Mouse (Mus musculus): ENCODE results near the gene Jam3.

Jam3 gene

DNA sequence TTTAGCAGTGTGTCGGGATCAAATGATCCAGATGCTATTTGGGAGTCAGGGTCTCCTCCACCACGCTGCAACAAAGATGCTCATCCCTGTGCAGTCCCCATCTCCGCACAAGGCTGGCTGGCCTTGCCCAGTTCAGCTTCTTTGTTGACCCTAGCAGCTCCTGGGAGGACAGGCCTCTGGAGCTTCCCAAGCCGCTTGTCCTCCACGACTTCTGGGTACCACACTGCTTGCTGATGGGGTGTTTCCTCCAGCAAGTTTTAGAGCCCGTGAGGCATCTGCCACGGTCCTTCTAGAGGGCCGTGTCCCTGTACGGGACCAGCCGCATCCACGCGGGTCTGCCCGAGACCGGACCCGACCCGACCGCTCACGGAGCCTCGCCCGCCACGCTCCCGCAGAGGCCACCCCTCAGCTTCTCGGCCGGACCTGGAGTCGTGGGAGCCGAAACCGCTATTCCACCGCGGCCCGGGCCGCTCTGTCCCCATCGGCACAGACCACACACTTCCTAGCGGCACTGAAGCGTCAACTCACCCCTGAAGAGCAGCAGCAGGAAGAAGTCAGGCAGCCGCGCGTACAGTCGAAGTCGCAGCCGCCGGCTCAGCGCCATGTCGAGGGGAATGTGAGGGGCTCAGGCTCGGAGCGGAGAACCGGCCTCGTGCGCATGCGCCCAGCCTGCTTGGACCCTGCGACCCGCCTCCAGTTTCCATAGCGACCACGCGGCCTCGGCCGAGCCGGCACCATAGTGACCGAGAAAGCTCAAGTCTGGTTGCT lies at the start of gene Jam3:
Gene Jam3, minus strand, starts transcription at position 659 of the 768 bp plus-strand sequence.
- no peak for DNase-seq (ENCODE audit: low read depth, low spot score)

DNA sequence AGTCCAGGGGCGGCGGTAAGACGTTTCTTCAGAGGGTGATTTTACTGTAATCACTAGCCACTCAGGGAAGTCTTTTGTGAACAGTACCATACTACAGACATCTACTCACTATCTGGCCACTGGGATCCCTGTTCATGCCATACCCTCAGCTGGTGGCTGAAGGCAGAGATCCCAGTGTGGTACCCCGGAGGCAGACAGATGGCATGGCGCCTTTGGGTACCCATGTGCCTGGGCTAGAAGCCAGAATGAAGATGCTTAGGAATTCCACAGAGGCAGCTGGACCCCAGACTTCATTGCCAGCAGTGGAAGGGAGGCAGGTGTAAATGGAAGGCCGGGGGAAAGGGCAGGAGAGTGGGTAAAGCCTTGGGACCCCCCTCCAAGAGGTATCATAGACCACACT lies 49.0 kb upstream of the Jam3 start:
- no peak for DNase-seq (ENCODE audit: low read depth, low spot score)

DNA sequence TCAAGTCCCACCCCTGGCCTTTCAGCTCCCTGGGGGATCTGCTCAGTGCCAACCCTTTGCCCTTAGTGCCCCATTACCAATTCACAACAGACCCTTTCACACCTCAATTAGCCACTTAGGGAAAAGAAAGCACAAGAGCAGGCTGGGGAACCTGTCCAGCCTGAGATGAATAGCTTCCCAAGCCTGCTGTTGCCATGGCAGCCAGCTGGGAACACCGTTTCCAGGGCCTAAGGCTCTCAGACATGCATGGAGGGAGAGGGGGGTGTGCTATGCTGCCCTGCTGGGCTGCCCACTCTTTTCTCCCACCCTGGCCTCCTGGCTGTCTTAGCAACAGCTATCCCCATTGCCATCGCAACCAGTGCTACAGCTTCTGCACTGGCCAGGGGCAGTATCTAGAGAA lies 47.9 kb upstream of the Jam3 start:
- DNase-seq (ENCODE audit: low read depth, low spot score) = no peak

DNA sequence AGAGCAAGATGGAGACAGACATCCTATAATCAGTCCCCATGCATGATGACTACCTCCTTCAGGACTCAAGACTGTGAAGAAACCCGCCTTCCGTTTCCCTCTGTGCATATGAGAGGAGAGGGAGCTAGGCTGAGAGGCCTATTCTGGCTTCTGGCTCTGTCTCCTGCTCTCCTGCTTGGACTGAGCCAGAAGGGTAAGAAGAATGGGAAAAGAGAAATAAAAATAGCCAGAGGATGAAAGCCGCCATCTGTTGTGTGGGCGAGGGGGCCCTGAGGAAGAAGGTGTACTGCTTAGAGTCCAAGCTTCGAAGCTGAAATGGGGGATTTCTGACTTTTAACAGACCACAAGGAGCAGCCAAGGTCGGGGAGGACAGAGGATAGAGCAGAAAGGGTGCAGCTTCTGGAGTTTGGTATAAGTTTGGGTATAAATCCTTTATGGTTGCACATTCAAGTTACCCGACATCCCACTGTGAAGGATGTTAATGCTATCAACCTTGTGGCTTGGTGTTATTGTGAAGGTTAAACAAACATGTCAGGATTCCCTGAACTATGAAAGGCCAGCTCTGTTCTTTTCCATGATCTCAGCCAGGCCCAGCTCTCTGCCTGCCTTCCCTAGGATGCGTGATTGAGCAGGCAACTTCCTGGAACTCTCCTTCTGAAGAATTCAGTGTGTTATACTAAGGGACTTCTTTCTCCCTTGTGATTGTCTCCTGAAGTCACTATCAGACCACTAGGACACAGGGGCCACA lies 46.4 kb upstream of the Jam3 start:
- DNase-seq (ENCODE audit: low read depth, low spot score) = no peak

DNA sequence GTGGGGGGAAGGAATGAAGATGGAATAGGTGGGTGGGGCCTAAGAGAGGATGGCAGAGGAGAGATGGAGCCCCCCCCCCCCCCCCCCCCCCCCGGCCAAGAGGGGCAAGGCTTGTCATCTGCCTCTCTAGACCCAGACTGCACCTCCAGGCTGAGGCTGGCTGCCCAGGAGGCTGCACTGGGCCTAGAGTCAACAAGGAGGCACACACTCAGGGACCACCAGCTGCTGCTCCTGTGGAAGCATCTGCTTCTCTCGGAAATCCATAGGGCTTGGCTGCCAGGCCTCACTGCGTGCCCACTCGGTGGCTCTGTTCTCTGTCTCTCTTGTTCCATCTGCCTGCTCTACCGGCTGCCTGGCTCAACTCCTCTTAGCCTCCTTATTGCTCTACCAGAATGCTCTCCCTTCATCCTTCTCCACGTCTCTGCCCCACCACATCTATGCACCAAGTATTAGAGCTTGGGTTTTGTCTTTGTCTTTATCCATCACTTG lies 38.4 kb upstream of the Jam3 start:
- DNase-seq (ENCODE audit: low read depth, low spot score) = no peak

DNA sequence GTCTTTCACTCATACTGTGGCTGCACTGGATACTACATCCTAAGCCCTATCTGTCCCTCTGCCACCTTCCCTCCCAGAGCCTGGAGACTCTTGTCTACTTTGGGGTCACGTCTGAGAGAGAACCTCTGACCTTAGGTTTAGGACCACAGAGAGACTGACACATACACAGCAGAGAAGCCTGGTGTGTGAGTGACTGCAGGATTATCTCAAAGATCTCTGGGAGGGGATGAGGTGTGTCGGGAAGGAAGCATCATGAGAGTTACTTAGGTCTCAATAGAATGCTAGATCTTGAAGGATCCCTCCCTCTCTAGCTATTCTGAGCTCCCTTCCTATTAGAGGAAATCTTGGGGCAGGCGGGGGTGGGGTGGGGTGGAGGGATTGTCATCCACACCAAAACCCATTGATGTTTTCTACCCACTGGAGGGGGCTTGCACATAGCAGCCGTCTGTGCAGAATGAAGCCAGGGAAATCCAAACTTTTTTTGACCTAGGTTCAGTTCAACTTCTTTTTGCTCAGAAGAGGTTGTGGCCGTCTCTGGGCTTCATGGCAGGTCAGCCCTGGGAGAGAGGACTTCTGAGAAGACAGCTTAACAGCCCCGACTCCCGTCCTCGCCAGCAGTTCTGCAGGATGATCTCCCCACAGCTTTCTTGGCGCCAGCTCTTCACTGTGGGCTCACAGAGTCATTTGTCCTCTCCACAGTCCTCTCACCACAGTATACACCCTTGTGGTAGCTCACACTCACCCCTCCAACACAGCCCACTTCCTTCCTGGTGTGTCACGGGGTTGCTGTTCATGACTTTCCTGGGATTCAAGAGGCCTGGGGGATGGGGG lies 37.8 kb upstream of the Jam3 start:
- DNase-seq (ENCODE audit: low read depth, low spot score) = no peak

DNA sequence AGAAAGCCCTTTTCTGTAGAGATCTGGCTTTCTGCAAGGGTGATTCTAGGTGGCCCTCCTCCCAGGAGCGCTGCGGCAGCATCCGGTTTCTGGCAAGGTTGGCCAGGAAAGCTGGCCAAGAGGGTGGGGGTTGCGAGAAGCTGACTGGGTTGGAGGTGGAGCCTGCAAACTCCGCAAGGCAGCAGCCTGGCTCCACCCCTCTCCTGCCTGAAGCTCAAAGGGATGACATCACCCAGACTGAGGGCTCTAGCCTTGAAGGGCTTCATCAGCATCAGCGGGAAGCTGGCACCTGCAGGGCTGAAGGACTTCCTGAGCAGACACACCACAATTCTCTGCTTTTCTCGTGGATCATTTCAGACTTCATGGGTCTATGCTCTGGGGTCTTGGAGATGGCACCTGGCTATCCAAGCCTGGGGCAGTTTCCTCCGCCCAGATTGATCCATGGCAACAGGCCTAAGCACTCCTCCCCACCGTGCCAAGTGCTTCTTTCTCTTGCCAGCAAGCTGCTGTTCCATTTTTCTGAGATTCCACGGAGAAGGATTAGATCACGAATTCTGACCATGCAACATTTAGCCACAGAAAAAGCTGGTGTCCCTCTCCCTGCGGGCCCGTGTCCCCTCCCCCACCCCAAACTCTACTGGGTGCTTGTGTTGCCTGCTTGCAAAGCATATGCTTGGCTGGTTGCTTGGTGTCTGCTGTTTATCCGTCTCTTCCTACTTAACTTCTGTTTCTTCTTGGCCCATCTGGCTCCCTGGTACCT lies 37.0 kb upstream of the Jam3 start:
- no peak for DNase-seq (ENCODE audit: low read depth, low spot score)

DNA sequence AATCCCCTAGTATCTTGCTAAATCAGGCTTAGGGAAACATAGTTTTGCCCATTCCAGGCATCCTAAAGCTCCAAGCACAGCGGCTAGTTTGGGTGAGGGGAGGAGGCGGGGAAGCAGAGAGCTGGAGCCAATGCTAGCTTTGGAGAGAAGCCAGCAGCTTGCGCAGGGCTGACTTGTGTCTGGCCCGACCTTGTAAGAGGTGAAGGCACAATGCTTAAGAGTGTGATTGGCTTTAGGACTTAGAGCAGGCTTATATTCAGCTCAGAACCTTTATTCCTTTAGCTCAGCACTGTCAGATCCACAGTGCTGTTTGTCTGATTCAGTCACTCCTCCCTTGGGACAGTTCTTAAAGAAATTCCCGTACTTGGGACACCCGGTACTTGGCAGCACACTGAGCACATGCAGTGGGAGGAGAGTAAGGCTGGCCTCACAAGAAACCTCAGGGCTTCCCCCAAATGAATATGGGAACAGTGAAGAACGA lies 36.3 kb upstream of the Jam3 start:
- DNase-seq (ENCODE audit: low read depth, low spot score) = no peak

DNA sequence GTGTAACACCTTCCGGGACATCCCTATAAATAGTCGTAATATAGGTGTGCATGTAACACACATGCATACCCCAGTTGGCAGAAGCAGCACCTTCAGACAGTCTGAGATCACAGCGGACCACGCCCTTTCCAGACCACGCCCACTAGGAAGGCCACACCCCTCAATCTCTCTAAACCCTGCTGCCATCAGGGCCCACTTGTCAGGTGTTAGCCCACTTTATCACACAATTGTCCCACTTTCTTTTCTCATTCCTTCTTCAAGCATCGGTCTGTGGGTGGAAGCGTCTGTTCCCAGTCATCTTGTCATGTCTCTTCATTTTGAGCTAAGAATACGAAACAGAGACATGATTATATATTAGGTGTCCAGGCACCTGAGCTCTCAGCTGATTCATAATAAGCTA lies 35.2 kb upstream of the Jam3 start:
- no peak for DNase-seq (ENCODE audit: low read depth, low spot score)

DNA sequence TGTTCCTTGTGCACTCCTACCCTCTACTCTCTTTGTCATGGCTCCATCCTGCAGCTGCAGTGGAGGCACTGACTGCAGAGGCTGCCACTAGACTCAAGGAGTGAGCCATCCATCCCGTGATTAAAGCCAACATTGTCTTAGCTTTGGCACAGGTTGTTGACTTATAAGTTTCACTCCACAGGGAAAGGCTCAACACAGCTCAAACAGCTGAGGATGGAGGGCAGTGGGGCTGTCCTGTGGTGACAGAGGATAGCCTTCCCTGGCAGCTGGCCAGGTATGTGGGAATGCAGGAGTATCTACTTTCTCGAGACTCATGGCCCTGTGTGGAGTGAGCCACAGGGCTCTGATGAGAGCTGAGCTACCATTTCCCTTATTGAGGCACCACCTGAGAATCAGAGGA lies 34.1 kb upstream of the Jam3 start:
- DNase-seq (ENCODE audit: low read depth, low spot score) = no peak

DNA sequence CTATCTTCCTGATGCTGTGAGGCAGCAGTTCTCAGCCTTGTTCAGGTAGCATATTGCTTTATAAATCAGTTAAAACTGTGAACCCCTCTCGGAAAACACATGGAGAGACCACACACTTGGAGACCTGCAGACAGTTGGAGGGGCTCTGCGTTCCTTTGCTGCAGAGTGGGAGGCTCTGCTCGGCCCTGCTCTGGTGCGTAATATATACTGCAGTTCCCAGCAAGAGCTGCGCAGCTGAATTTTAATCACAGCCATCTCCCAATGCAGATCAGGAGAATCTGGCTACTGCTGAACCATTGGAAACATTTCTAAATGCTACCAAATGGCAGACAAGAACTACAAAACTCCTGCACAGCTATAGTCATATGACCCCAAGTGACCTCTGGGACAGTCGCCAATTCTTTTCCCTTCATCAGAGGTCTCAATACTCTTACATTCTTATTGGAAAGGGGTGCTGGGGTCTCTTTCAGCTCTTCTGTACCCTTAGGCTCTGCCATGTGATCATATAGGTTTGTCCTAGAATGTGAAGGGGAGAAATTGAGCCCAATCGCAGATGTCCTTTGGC lies 33.5 kb upstream of the Jam3 start:
- DNase-seq (ENCODE audit: low read depth, low spot score) = no peak

DNA sequence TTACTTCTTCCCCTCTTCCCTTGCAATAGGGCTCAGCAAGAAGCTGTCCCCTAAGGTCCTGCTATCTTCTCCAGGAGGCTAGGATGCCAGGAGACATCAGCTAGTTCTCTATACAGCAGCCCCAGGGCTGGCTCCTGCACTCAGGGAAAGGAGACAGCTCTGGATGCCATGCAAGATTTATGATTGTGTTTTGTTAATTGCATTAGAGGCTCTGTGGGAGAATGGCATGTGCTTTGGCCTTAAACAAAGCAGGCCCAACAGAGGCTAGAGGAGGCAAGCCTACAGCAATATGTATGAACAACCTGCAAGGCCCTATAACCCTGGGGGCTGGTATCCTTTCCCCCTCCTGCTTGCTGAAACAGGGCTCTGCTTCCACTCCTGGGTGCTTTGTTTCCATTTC lies 30.6 kb upstream of the Jam3 start:
- DNase-seq (ENCODE audit: low read depth, low spot score) = no peak

DNA sequence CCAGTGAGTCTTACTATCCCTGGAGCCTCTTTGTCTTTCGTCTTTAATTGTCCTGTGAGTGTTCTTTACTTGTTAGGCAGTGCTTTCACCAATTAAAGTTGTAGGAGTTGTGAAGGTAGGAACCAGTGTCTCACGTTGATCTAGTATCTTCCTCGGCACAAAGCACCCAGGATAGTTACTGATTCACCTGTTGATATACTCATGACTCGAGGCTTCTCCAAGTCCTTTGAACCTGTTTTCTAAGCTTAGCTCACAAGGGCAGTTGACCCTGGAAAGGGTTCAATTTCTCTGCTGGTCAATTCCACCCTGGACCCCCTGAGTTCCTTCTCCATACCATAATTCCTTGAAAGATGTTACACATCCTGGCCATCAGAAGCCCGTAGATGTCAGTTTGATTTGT lies 26.9 kb upstream of the Jam3 start:
- no peak for DNase-seq (ENCODE audit: low read depth, low spot score)

DNA sequence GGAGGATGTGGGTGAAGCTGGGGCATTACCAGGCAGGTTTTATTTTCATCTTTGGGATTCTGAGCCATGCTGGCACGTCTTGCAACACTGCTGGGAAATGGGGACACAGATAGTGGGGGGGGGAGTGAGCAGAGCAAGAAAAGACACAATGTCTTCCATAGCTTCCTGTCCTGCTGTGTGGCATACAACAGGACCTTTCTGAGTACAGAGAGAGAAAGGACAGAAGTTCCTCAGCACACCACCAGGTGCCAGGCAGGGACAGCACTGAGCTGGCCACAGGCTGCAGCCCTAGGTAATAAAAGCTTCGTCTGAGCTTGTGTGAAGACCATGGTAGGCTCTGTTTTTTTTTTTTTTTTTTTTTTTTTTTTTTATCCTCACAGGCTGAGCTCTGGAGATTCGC lies 25.3 kb upstream of the Jam3 start:
- no peak for DNase-seq (ENCODE audit: low read depth, low spot score)

DNA sequence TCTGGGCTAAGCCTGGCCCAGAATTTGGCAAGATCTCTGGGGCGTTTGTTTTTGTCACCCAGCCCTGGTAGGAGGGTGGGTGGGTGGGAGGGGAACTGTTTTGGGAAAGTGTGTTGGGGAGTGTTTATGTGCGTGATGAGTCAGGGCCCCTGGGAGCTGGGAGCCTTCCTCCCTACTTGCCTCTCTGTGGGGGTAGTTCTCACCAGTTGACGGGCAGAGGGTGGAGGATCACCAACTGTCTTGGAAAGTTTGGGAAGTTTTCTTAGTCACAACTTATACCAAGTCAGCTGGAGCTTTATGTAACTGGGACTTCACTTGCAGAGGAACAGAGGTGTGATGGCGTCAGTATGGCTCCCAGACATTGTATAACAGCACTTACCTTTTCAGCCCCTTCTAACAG lies 23.7 kb upstream of the Jam3 start:
- no peak for DNase-seq (ENCODE audit: low read depth, low spot score)

DNA sequence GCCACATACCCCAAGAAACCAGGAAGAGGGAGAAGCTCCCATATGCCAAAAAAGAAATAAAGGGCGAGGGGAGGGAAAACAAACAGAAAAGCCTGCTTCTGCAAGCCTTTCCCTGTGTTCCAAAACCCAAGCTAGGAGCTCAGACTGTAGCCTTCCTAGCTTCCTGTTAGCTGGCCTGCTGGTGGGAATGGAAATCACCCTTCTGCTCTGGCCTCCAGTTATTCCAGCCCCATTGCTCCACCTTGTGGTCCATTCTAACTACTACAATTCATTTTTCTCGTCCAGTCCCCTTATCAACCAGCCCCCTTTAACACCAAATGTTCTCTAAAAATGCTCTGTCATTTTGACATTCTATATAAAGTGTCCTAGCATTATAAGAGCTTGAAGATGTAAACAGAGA lies 20.9 kb upstream of the Jam3 start:
- DNase-seq (ENCODE audit: low read depth, low spot score) = no peak

DNA sequence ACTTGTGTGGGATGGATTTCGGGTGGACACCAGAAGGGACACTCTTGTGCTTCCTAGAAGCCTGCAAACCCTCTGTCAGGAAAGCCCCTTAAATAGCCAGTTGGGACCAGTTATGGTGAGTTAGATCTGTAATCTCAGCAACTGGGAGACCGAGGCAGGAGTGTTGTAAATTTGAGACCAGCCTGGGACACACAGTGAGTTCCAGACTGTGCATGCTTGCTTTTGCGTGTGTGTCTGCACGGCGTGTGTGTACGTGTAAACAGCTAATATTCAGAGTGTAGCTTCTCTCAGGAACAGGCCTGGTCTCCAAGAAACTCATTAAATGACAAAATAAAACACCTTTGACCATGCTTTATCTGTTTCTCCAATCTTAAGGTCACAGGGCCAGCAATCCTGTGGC lies 20.5 kb upstream of the Jam3 start:
- DNase-seq (ENCODE audit: low read depth, low spot score) = no peak

DNA sequence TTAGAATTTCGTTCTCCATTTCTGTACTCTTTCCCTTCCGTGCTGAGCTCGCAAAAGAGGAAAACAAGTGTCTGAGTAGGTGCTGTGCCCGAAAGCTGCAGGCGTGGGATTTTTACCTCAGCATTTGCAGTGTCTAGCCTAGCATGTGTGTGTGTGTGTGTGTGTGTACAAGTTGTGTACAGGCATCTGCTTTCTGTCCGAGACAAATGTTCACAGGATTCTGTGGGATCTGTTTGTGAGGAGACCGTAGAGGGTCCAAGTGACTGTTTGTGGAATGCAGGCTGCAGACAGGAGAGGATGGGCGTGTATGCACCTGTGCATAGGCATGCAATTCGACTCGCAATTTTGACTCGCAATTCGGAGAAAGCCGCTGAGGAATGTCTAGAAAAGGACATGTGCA lies 20.0 kb upstream of the Jam3 start:
- no peak for DNase-seq (ENCODE audit: low read depth, low spot score)

DNA sequence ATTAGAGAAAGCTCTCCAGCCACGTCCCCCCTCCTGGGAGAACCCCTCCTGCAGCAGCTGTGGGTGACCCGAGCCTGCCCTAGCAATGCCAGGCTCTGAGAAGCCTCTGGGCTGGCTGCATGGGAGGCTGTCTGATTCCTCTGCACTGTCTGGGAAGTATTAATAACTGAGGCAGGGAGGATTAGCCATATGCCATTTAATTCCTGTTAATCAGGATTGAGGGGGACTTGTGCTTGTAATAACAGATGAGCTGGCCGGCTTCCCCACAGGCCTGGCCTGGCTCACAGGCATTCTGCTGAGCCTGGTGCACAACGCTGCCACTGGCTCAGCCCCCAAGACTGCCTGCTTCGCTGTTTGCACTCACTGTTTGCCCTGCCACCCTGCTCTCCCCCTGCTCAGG lies 18.9 kb upstream of the Jam3 start:
- no peak for DNase-seq (ENCODE audit: low read depth, low spot score)

DNA sequence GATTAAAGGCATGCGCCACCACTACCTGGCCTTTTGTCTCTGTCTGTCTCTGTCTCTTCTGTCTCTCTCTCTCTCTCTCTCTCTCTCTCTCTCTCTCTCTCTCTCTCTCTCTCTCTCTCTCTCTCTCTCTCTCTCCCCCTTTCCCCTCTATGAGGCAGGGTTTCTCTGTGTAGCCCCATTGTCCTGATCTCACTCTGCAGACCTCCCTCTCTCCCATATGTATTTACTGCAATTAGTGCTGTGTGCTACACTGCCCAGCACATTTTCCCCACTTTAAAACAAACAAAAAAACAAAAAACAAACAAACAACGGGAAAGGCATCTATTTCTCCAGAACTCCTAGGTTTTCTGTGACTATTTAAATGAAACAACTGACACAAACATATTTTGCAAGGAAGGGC lies 18.4 kb upstream of the Jam3 start:
- DNase-seq (ENCODE audit: low read depth, low spot score) = no peak

DNA sequence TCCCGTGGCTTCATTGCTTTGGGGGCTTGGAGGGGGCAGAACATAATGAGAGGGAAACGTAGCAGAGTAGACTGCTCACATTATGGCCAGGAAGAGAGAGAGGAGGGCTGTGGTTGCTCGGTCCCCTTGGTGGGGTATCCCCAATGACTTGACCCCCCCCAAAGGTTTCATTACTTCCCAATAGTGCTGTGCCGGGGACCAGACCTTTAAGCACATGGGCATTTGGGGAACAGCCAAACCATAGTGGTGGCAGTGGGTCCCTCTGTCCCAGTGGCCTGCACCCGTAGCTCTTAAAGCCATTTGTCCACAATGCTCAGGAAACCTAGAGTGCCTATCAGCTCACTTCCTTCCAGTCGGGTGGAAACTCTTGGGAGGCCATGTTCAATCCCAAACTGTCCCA lies 17.6 kb upstream of the Jam3 start:
- no peak for DNase-seq (ENCODE audit: low read depth, low spot score)
